Mouse (Mus musculus): ENCODE data around the gene Sox10. TPM values are rescaled to one million over a fixed set of nuclear protein-coding genes. Genes with fewer than 3 reads are reported as not detected.

Gene Sox10
- total RNA-seq, 1 experiment from 2014 or later = not detected

DNA sequence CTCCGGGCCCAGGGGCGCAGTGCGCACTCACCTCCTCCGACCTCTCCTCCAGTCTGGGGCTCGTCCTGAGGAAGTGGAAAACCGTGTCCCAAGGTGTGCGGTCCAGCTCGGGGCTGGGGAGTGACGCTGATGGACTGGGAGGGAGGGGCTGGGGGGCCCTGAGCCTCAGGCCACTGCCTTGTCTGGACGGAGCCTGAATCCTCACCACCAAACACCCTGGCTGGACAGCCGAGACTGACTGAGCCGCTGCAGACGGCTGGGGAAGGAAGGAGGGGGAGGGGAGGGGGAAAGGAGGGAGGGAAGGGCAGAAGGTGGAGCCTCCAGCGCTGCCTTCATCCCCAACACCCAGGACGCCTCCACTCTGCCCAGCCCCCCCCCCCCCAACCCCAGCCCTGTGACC lies 789 bp downstream of the Sox10 start:
- no peak for ATAC-seq (ENCODE audit: extremely low read depth, insufficient number of reproducible peaks, low FRiP score, poor library complexity, severe bottlenecking)

GRCm38 (mm10) chr15:79162822-79163221 lies 2.2 kb downstream of the Sox10 start:
- ATAC-seq (ENCODE audit: extremely low read depth, insufficient number of reproducible peaks, low FRiP score, poor library complexity, severe bottlenecking) = no peak

DNA sequence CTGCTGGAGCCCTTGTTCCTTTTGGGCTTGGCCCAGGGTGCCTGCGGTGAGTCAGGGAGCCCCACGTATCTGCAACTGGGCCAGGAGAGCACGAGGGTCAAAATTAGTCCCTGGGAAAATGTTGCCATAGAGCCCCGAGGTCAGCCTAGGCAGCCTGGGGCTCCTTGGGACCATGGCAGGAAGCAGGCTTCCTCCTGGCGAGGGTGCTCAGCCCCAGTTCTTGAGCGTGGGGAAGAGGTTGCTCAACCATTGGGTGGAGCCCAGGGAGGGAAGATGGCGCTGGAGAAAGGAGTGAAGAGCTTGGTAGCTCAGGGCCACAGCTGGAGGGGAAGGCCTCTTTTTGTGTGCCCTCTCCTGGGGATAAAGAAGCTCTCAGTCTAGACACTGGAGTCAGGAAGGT lies 2.7 kb downstream of the Sox10 start:
- no peak for ATAC-seq (ENCODE audit: extremely low read depth, insufficient number of reproducible peaks, low FRiP score, poor library complexity, severe bottlenecking)

- no peak for ATAC-seq (ENCODE audit: extremely low read depth, insufficient number of reproducible peaks, low FRiP score, poor library complexity, severe bottlenecking)
These were observed 9.5 kb downstream of the Sox10 start for GRCm38 (mm10) chr15:79155572-79155971.

DNA sequence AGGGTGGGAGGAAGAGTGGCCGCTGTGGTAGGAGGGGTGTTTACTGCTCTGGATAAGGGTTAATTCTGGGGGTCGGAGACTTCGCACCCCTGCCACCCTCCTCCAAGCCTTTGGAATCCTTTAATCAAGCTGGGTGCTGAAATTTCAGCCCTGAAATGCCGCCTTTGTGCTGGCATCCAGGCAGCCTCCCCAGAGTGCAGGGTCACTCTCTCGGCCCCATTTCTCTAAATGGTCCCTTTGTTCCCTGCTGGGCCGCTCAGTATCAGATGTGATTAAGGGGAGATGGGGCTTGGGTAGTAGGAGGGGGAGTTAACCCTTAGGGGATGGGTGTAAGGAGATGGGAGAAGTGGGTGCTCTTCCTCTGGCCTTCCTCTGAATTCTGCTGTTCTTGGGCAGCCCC lies 12.3 kb downstream of the Sox10 start:
- ATAC-seq (ENCODE audit: extremely low read depth, insufficient number of reproducible peaks, low FRiP score, poor library complexity, severe bottlenecking) = no peak

GRCm38 (mm10) chr15:79151881-79152280 lies 13.2 kb downstream of the Sox10 start:
- ATAC-seq (ENCODE audit: extremely low read depth, insufficient number of reproducible peaks, low FRiP score, poor library complexity, severe bottlenecking) = no peak

DNA sequence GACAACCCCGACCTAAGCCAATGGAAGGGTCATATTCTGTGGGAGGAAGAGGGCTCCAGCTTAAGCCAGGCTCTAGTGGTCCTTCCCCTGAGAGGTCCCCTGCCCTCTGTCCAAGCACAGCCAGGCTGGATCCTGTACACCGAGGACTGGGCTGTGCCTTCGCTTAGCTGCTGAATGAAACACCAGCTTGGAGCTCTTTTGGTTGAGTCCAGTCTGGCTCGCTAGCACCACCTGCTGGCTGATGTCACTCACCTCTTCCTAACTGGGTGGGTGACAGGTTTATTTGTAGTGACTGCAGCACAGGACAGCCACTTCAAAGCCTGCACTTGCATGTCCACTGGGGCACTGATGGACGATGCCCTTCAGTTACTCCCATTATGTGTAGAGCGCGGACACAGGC lies 16.5 kb downstream of the Sox10 start:
- ATAC-seq (ENCODE audit: extremely low read depth, insufficient number of reproducible peaks, low FRiP score, poor library complexity, severe bottlenecking) = peak; percentile 59

DNA sequence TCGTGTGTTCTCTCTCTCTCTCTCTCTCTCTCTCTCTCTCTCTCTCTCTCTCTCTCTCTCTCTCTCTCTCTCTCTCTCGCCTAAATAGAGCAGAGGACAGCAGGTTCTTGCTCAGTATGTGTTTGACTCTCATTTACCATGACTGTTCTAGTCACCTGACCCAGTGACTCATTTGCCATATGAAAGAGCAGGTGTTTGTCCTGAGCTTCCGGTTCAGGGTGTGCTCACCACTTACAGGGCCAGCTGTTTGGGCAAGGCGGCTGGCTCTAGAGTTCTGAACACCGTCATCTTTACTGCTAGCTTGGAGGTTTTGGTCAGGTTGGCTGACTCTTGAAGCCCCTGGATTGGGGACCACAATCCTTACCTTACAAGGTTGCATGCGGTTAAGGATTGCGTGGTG lies 19.5 kb downstream of the Sox10 start:
- ATAC-seq (ENCODE audit: extremely low read depth, insufficient number of reproducible peaks, low FRiP score, poor library complexity, severe bottlenecking) = no peak

- ATAC-seq (ENCODE audit: extremely low read depth, insufficient number of reproducible peaks, low FRiP score, poor library complexity, severe bottlenecking) = no peak
These were observed 21.0 kb downstream of the Sox10 start for GRCm38 (mm10) chr15:79144021-79144420.

DNA sequence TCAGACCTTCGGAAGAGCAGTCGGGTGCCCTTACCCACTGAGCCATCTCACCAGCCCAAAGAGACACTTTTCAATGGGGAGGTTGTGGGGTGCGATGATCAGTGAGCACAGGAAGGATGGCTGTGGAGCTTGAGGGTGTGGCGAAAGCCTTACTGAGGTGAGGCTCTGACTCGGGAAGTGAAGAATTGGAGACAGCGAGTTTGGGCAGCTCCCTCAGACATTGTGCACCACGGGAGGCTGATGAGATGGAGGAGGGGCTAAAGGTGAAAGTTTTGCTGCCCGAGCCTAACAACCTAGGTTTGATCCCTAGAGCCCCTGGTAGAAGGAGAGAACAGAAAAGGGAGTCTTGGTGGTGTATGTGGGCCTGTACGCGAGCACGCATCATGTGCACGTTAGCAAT lies 21.7 kb downstream of the Sox10 start:
- no peak for ATAC-seq (ENCODE audit: extremely low read depth, insufficient number of reproducible peaks, low FRiP score, poor library complexity, severe bottlenecking)

GRCm38 (mm10) chr15:79141566-79141917 lies 23.5 kb downstream of the Sox10 start:
- no peak for ATAC-seq (ENCODE audit: extremely low read depth, insufficient number of reproducible peaks, low FRiP score, poor library complexity, severe bottlenecking)

- peak; percentile 91 for ATAC-seq (ENCODE audit: extremely low read depth, insufficient number of reproducible peaks, low FRiP score, poor library complexity, severe bottlenecking)
These were observed 24.0 kb downstream of the Sox10 start, which contains the start of the genes Polr2f and 1700088E04Rik for GRCm38 (mm10) chr15:79140866-79141565. TSS of gene Polr2f (plus strand) at chr15:79141009. TSS of gene 1700088E04Rik (minus strand) at chr15:79141253.

- no peak for ATAC-seq (ENCODE audit: extremely low read depth, insufficient number of reproducible peaks, low FRiP score, poor library complexity, severe bottlenecking)
These were observed 25.4 kb downstream of the Sox10 start for GRCm38 (mm10) chr15:79139640-79140039.

- ATAC-seq (ENCODE audit: extremely low read depth, insufficient number of reproducible peaks, low FRiP score, poor library complexity, severe bottlenecking) = no peak
These were observed 29.1 kb downstream of the Sox10 start for GRCm38 (mm10) chr15:79135783-79136575.

- no peak for ATAC-seq (ENCODE audit: extremely low read depth, insufficient number of reproducible peaks, low FRiP score, poor library complexity, severe bottlenecking)
These were observed 29.7 kb downstream of the Sox10 start for GRCm38 (mm10) chr15:79135332-79135731.

DNA sequence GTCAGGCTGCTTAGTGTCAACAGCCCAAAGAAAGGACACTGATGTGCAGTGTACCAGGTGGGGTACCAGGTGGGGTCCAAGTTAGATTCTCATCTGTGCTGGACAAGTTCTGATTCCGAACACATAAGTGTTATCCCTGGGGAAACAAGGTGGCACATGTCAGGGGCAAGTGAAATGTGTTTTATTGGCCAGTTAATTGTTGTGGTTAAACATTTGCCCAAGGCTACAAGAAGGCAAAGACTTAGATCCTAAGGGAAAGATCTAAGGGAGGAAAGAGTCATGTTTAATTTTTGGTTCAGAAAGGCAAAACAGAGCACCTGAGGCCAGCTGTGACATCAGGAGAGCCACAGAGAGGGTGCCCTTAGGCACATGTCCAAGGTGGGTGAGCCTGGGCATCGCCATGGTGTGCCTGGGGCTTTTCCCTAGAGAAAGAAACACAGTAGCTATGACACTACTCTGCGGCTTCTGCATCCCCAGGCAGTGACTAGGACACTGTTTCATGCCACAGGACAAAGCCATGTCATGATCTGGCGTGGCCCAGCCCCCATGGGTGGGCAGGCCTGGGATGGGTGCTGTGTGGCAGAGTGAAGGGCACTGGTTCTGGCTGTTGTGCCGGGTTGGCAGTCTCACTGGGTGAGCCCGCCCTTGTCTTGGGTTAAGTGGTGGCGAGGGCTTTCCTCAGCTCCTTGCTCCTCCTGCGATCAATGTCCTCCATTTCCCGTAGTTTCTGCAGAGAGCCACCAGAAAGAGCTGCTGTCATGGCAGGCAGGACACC lies 30.4 kb downstream of the Sox10 start:
- no peak for ATAC-seq (ENCODE audit: extremely low read depth, insufficient number of reproducible peaks, low FRiP score, poor library complexity, severe bottlenecking)

DNA sequence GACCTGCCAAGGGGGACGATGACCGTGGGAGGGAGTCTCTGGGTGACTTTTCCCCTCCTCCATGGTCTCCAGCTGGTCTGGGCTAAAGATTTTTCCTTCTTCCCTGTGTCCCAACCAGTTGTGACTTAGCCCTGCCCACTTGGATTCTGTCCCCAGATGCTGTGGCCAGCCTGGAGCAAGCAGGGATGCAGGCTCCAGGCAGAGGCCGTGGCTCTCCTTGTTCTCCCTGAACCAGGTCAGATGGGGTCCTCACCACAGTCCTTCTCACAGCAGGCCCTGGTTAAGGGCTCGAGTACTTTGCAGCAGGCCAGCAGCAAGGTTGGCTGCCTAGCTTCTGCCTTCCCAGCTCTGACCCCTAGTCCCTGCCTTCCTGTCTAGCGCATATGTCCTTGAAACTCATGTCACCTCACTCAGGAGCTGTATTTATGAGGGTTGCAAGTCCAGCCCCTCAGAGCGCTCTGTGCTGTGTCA lies 31.8 kb downstream of the Sox10 start:
- no peak; the same call in 1 of the 2 replicates for ATAC-seq (ENCODE audit: extremely low read depth, insufficient number of reproducible peaks, low FRiP score, poor library complexity, severe bottlenecking)

DNA sequence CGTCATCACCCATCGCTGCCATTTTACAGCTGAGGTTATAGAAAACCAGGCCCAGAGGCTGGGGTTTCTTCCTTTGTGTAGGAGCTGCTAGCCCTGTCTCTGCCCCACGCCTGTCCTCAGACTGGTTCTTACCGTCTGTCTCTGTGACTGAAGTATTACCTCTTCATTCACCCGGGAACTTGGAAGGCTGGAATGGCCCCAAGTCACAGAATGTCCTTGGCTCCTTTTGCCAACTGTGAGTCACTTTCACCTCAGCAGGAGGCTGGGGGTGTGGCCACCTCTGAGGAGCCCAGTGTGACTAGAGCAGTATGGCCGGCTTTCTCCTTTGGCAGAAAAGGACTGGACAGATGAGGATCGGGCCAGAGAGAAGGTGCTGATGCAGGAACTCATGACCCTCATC lies 33.6 kb downstream of the Sox10 start:
- no peak for ATAC-seq (ENCODE audit: extremely low read depth, insufficient number of reproducible peaks, low FRiP score, poor library complexity, severe bottlenecking)

DNA sequence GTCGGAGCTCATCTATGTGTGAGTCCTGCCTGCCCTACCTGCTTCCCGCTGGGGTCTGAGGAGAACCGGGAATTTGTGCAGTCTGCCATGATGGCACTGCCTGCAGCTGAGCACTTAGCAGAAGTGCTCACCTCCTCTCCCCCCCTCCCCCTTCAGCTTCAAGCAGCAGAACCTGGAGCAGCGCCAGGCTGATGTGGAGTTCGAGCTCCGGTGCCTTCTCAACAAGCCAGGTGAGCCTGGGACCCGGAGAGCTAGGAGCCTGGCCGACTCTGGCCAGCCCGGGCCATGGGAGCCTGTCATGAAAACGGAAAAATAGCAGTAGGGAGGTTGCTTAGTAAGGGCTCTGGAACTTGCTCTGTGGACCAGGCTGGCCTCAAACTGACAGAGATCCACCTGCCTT lies 34.3 kb downstream of the Sox10 start:
- ATAC-seq (ENCODE audit: extremely low read depth, insufficient number of reproducible peaks, low FRiP score, poor library complexity, severe bottlenecking) = no peak

DNA sequence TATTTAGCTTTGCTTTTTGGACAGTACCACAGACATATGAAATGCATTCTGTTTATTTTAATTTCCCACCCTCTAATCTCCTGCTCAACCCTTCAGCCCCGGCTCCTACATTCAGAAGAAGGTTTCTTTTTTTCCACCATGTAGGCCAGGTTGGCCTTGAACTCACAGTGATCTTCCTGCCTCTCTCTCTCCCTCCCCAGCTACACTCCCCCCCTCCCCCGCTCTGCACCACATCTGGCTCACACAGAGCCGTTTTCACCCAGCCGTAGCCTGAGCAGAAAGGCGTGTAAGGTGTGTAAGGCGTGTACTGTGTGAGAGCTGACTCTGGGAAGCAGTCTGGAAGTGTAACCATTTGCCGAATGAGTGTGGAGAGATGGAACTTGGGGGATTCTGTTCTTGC lies 35.7 kb downstream of the Sox10 start:
- ATAC-seq (ENCODE audit: extremely low read depth, insufficient number of reproducible peaks, low FRiP score, poor library complexity, severe bottlenecking) = no peak

Data from neutrophil, adult 5-6 weeks (primary cell).